Mouse (Mus musculus): ENCODE results near the gene Zfp706.

DNA sequence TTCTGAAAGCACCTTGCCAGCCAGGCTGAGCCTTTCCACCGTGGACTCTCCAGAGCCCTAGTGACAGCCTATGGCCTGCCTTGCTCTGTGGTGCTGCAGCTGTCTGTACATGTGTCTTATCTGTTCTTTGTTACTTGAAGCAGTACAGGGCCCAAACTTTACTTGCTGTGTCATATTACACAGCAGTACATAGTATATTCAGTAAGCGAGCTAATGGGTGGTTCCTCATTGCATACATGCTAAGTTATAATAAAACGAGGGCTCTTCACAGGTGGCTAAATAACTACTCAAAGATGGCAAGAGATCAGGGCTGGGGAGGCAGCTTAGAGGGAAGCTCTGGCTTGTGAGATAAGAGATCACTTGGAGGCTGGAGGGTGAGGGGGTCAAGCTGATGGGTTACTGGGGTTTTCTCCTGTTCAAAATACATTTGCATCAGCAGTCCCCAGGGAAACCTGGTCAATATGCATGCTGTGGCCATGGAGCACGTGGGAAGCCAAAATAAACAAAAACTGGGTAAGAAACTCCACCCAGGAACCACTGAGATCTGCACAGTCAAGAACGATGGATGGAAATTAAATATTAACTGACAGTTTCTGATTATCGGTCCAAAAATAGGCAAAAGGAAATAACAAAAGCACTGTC, 32.8 kb downstream of the Zfp706 start:
- TF ChIP-seq HCFC1 (IDR thresholded peaks at IDR 0.05; ENCODE audit: borderline replicate concordance, insufficient read depth, low read length), result no peak
- no peak for TF ChIP-seq MAFK (IDR thresholded peaks at IDR 0.05; ENCODE audit: insufficient read depth, low read depth, low read length)

Measured in ES-E14 (cell line).